Mouse (Mus musculus): ENCODE data around the gene Rsu1. TPM values are rescaled to one million over a fixed set of nuclear protein-coding genes. Genes with fewer than 3 reads are reported as not detected.

Gene Rsu1
- total RNA-seq, 2 experiments from 2014 or later: 74.1 to 130 TPM

- ATAC-seq (replicated peaks; ENCODE audit: low FRiP score, low TSS enrichment, poor library complexity, severe bottlenecking): no peak
Measured at GRCm38 (mm10) chr2:13232305-13232704, 38.9 kb downstream of the Rsu1 start.

- ATAC-seq (replicated peaks; ENCODE audit: low FRiP score, low TSS enrichment, poor library complexity, severe bottlenecking): no peak
Measured at GRCm38 (mm10) chr2:13229686-13230085, 41.5 kb downstream of the Rsu1 start.

GRCm38 (mm10) chr2:13226031-13226430, 45.2 kb downstream of the Rsu1 start:
- peak; percentile 53 for ATAC-seq (replicated peaks; ENCODE audit: low FRiP score, low TSS enrichment, poor library complexity, severe bottlenecking)

GRCm38 (mm10) chr2:13224546-13224945, 46.7 kb downstream of the Rsu1 start:
- no peak for ATAC-seq (replicated peaks; ENCODE audit: low FRiP score, low TSS enrichment, poor library complexity, severe bottlenecking)

- no peak for ATAC-seq (replicated peaks; ENCODE audit: low FRiP score, low TSS enrichment, poor library complexity, severe bottlenecking)
Measured at GRCm38 (mm10) chr2:13223451-13223850, 47.8 kb downstream of the Rsu1 start.

- no peak for ATAC-seq (replicated peaks; ENCODE audit: low FRiP score, low TSS enrichment, poor library complexity, severe bottlenecking)
Measured at GRCm38 (mm10) chr2:13220141-13220540, 51.1 kb downstream of the Rsu1 start.

- ATAC-seq (replicated peaks; ENCODE audit: low FRiP score, low TSS enrichment, poor library complexity, severe bottlenecking): no peak
Measured at GRCm38 (mm10) chr2:13218112-13218511, 53.1 kb downstream of the Rsu1 start.

GRCm38 (mm10) chr2:13206825-13207224, 64.4 kb downstream of the Rsu1 start:
- no peak for ATAC-seq (replicated peaks; ENCODE audit: low FRiP score, low TSS enrichment, poor library complexity, severe bottlenecking)

- no peak for ATAC-seq (replicated peaks; ENCODE audit: low FRiP score, low TSS enrichment, poor library complexity, severe bottlenecking)
Measured at GRCm38 (mm10) chr2:13206367-13206766, 64.8 kb downstream of the Rsu1 start.

GRCm38 (mm10) chr2:13202805-13203475, 68.3 kb downstream of the Rsu1 start:
- no peak for ATAC-seq (replicated peaks; ENCODE audit: low FRiP score, low TSS enrichment, poor library complexity, severe bottlenecking)

- ATAC-seq (replicated peaks; ENCODE audit: low FRiP score, low TSS enrichment, poor library complexity, severe bottlenecking): no peak
Measured at GRCm38 (mm10) chr2:13199713-13200112, 71.5 kb downstream of the Rsu1 start.

- no peak for ATAC-seq (replicated peaks; ENCODE audit: low FRiP score, low TSS enrichment, poor library complexity, severe bottlenecking)
Measured at GRCm38 (mm10) chr2:13199033-13199432, 72.2 kb downstream of the Rsu1 start.

GRCm38 (mm10) chr2:13195540-13195939, 75.7 kb downstream of the Rsu1 start:
- ATAC-seq (replicated peaks; ENCODE audit: low FRiP score, low TSS enrichment, poor library complexity, severe bottlenecking): peak; percentile 56; the same call in 1 of the 2 replicates

- peak; percentile 66 for ATAC-seq (replicated peaks; ENCODE audit: low FRiP score, low TSS enrichment, poor library complexity, severe bottlenecking)
Measured at GRCm38 (mm10) chr2:13192157-13192556, 79.1 kb downstream of the Rsu1 start.

- ATAC-seq (replicated peaks; ENCODE audit: low FRiP score, low TSS enrichment, poor library complexity, severe bottlenecking): no peak
Measured at GRCm38 (mm10) chr2:13190767-13191166, 80.4 kb downstream of the Rsu1 start.

GRCm38 (mm10) chr2:13188831-13189495, 82.3 kb downstream of the Rsu1 start:
- no peak for ATAC-seq (replicated peaks; ENCODE audit: low FRiP score, low TSS enrichment, poor library complexity, severe bottlenecking)

GRCm38 (mm10) chr2:13183124-13183523, 88.1 kb downstream of the Rsu1 start:
- ATAC-seq (replicated peaks; ENCODE audit: low FRiP score, low TSS enrichment, poor library complexity, severe bottlenecking): peak; percentile 75

- ATAC-seq (replicated peaks; ENCODE audit: low FRiP score, low TSS enrichment, poor library complexity, severe bottlenecking): peak; percentile 99
Measured at GRCm38 (mm10) chr2:13181899-13182298, 89.3 kb downstream of the Rsu1 start.

- no peak for ATAC-seq (replicated peaks; ENCODE audit: low FRiP score, low TSS enrichment, poor library complexity, severe bottlenecking)
Measured at GRCm38 (mm10) chr2:13177698-13178395, 93.4 kb downstream of the Rsu1 start.

- no peak for ATAC-seq (replicated peaks; ENCODE audit: low FRiP score, low TSS enrichment, poor library complexity, severe bottlenecking)
Measured at GRCm38 (mm10) chr2:13176304-13176620, 95.0 kb downstream of the Rsu1 start.

Data from megakaryocyte-erythroid progenitor cell, adult 5-6 weeks (primary cell).